Mouse (Mus musculus) liver, embryonic 14.5 days (tissue): ENCODE data around the gene Gpm6b.

ENCODE experiments used
- CTCF ChIP-seq: IDR thresholded peaks from 2 replicates; pipeline ENCODE4 v1.5.1; 2016; ENCODE audit warnings: antibody characterized with exemption, low read depth, control low read depth
- EP300 ChIP-seq: IDR thresholded peaks from 2 replicates; pipeline ENCODE4 v1.6.1; 2016; ENCODE audit warnings: antibody characterized with exemption, low read depth

- TF ChIP-seq CTCF (no peak), EP300 (no peak)
These were observed 64.1 kb downstream of the Gpm6b start for GRCm38 (mm10) chrX:166302791-166303190.
